Mouse (Mus musculus): ENCODE data around the gene 6430550D23Rik. TPM values are rescaled to one million over a fixed set of nuclear protein-coding genes. Genes with fewer than 3 reads are reported as not detected.
"Not testable (repeated sequence)": the region's sequence is repeated elsewhere in the genome, so short reads cannot be mapped to it uniquely, and the experiment has no call there.

Gene 6430550D23Rik
- polyA plus RNA-seq, 1 experiment from 2014 or later, result 1.4 TPM

DNA sequence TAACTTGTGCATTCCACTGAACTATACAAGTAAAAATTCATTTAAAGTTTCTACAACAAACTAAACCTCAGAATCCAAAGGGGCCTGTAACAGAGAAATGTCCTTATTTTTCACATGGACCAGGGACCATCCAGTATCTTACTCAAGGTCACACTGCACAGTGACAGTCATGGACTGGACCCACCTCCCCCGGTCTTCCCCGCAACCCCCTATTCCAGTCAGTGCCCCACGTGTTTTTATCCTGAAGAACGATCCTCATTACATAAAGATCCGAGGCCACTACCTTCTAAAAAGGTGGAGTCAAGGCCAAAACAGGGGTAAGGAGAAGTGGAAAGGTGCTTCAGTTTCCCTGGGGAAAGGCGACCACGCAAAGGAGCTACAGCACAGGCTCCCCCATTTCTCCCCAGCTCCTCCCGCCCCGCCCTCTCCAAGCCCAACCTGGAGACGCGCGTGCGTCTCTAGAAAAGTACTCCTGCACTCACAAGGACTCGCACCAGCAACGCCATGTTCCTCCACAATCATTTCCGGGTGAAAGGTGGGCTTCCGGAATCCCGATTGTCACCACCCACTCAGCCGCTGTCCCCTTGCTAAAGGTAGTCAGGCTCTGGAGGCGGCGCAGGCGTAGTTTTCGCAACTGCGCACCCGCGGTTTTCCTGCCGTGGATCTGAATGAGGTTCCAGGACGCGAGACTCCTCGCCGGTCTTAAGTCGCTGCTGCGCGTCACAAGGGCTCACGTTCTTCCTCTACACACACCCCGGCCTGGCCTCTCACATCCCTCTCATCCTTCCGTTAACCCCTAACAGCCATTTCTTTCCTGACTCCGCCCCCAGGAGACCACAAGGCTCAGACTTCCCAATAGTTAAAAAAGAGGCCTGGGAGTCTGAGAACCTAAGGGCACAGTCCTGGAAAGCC lies 78.0 kb downstream of the 6430550D23Rik start, which contains the start of gene Uqcc1:
TSS of gene Uqcc1 (minus strand) at position 780 of the 912 bp plus-strand sequence.
- WGBS, result under 1% methylated on average over 38 of the region's 38 CpGs
- H3K36me3 ChIP-seq, result no peaks in the 10 kb centered on the region
- no peaks in the 10 kb centered on the region for H3K27me3 ChIP-seq (replicated peaks)
- H3K4me2 ChIP-seq, result peak within 1 kb of the TSS; percentile 73
- no peaks in the 10 kb centered on the region for H3K9me3 ChIP-seq
- peak within 1 kb of the TSS; percentile 58 for H3K4me3 ChIP-seq (replicated peaks)
- H3K27ac ChIP-seq, result peak within 1 kb of the TSS; percentile 86
- H3K4me1 ChIP-seq, result peaks cover 6% of the 10 kb centered on the region; the same call in 1 of the 2 replicates
- H3K9ac ChIP-seq, result peak within 1 kb of the TSS; percentile 53; the same call in 1 of the 2 replicates
- peak; percentile 89 for ATAC-seq (ENCODE audit: insufficient read depth, low FRiP score, low read depth)

DNA sequence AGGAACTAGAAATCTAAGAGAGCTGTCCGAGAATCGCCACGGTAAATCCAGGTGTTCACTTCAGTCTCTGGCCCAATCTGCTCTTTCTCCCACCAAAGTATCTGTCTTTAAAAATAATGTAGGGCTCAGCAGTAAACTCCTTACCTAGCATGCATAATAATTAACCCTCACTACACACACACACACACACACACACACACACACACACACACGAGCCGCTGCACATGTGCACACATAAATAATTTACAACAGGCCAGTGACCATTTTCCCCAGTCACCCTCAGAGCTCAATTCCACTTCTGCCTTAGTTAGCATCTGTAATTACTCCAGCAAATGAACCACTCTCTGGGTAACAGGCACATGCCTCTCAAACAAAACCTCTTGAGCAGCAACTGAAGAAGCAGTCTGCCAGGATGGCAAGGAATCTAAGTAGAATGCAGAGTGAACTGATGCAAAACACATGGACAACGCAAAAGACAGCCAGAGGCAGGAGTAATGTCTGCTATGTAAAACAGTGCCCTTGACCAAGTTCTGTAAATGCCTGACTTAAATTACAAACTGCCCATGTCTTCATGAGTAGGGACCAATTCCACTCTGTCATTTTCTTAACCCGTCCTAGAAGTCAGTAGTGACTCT lies 78.9 kb downstream of the 6430550D23Rik start:
- 67% methylated on average over 7 of the region's 7 CpGs for WGBS
- Histone ChIP-seq H3K27me3 (replicated peaks) (no peaks in the 10 kb centered on the region), H3K4me2 (peak overlapping the region; percentile 73), H3K4me3 (replicated peaks) (peak overlapping the region; percentile 58), H3K27ac (peak overlapping the region; percentile 86; the same call in 1 of the 2 replicates), H3K4me1 (peaks cover 6% of the 10 kb centered on the region; the same call in 1 of the 2 replicates), H3K9ac (no peak overlapping the region), H3K9me3 (no peaks in the 10 kb centered on the region), H3K36me3 (no peaks in the 10 kb centered on the region)
- no peak for ATAC-seq (ENCODE audit: insufficient read depth, low FRiP score, low read depth)

DNA sequence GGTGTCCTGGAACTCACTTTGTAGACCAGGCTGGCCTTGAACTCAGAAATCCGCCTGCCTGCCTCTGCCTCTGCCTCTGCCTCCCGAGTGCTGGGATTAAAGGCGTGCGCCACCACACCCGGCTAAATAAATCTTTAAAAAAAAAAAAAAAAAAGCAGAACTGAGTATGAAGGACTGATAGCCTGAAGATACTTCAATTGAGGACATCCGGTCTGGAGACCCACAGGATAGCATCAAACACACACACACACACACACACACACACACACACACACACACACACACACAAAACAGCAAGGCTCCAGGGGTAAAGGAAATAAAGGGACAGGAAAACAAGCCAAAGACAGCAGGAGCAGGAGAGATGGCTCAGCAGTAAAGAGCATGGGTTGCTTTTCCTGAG lies 82.6 kb downstream of the 6430550D23Rik start:
- not testable (repeated sequence) for ATAC-seq (ENCODE audit: insufficient read depth, low FRiP score, low read depth); H3K36me3 ChIP-seq
- whole genome bisulfite sequencing, result 91% methylated on average over 6 of the region's 6 CpGs

More for the DNA sequence above, 82.6 kb downstream of the 6430550D23Rik start:
- H3K9me3 ChIP-seq; H3K27me3 ChIP-seq (replicated peaks); H3K4me1 ChIP-seq; H3K27ac ChIP-seq; H3K9ac ChIP-seq; H3K4me3 ChIP-seq (replicated peaks); H3K4me2 ChIP-seq: not testable (repeated sequence)

Other genes with a start within 250 kb of the 6430550D23Rik start
- 0.22 and 0.32 TPM in 2 replicates for gene Mmp24, start 232.6 kb downstream of the 6430550D23Rik start, polyA plus RNA-seq (2015; fragmentation: Nextera tagmentation; extraction: Ambion mirVana)
- gene BC029722, start 188.6 kb downstream of the 6430550D23Rik start, polyA plus RNA-seq (2015; fragmentation: Nextera tagmentation; extraction: Ambion mirVana), result 20.8 and 23.9 TPM in 2 replicates
- gene Eif6, start 181.1 kb downstream of the 6430550D23Rik start, polyA plus RNA-seq (2015; fragmentation: Nextera tagmentation; extraction: Ambion mirVana), result 212 and 227 TPM in 2 replicates
- 2.4 and 2.8 TPM in 2 replicates for gene Fam83c, start 173.1 kb downstream of the 6430550D23Rik start, polyA plus RNA-seq (2015; fragmentation: Nextera tagmentation; extraction: Ambion mirVana)
- 64.5 and 72.0 TPM in 2 replicates for gene Uqcc1, start 77.7 kb downstream of the 6430550D23Rik start, polyA plus RNA-seq (2015; fragmentation: Nextera tagmentation; extraction: Ambion mirVana)
- not detected in 2 replicates for gene Gm15557, start 67.2 kb downstream of the 6430550D23Rik start, polyA plus RNA-seq (2015; fragmentation: Nextera tagmentation; extraction: Ambion mirVana)
- gene Gdf5, start 62.6 kb downstream of the 6430550D23Rik start, polyA plus RNA-seq (2015; fragmentation: Nextera tagmentation; extraction: Ambion mirVana), result 0.67 and 0.69 TPM in 2 replicates
- 21.3 and 22.8 TPM in 2 replicates for gene Cep250, start 51.5 kb downstream of the 6430550D23Rik start, polyA plus RNA-seq (2015; fragmentation: Nextera tagmentation; extraction: Ambion mirVana)
- 206 and 222 TPM in 2 replicates for gene Ergic3, start 68 bp upstream of the 6430550D23Rik start, polyA plus RNA-seq (2015; fragmentation: Nextera tagmentation; extraction: Ambion mirVana)
- 1.3 and 1.6 TPM in 2 replicates for gene Fer1l4, start 45.0 kb upstream of the 6430550D23Rik start, polyA plus RNA-seq (2015; fragmentation: Nextera tagmentation; extraction: Ambion mirVana)
- 2.5 and 3.3 TPM in 2 replicates for gene Spag4, start 57.2 kb upstream of the 6430550D23Rik start, polyA plus RNA-seq (2015; fragmentation: Nextera tagmentation; extraction: Ambion mirVana)
- gene Cpne1, start 104.0 kb upstream of the 6430550D23Rik start, polyA plus RNA-seq (2015; fragmentation: Nextera tagmentation; extraction: Ambion mirVana), result 51.6 and 52.9 TPM in 2 replicates
- gene Rbm12, start 104.0 kb upstream of the 6430550D23Rik start, polyA plus RNA-seq (2015; fragmentation: Nextera tagmentation; extraction: Ambion mirVana), result 18.4 and 27.0 TPM in 2 replicates
- 12.6 and 12.9 TPM in 2 replicates for gene Gm28036, start 119.1 kb upstream of the 6430550D23Rik start, polyA plus RNA-seq (2015; fragmentation: Nextera tagmentation; extraction: Ambion mirVana)
- gene Romo1, start 136.1 kb upstream of the 6430550D23Rik start, polyA plus RNA-seq (2015; fragmentation: Nextera tagmentation; extraction: Ambion mirVana), result 350 and 376 TPM in 2 replicates
- 50.0 and 54.2 TPM in 2 replicates for gene Nfs1, start 136.2 kb upstream of the 6430550D23Rik start, polyA plus RNA-seq (2015; fragmentation: Nextera tagmentation; extraction: Ambion mirVana)
- 585 and 589 TPM in 2 replicates for gene Rbm39, start 172.3 kb upstream of the 6430550D23Rik start, polyA plus RNA-seq (2015; fragmentation: Nextera tagmentation; extraction: Ambion mirVana)
- gene Phf20, start 188.5 kb upstream of the 6430550D23Rik start, polyA plus RNA-seq (2015; fragmentation: Nextera tagmentation; extraction: Ambion mirVana), result 55.5 and 69.4 TPM in 2 replicates

All from stomach, embryonic 15.5 days (tissue).